ENCODE assay signal across 21 mouse cellular contexts in genomic region chr9:95242628-95243195, GRCm38 (mm10).
DNase-seq lines count a peak whose midpoint lies in the region; ATAC-seq and TF ChIP-seq lines count a peak whose summit lies in the region.
"Had no signal": no experiment of that assay in that cellular context is flagged by ENCODE, and none has a peak within 500 bp of the region (broad histone marks: within the 10 kb centered on the region; RNA-seq: fewer than 3 reads in every experiment).

No protein-coding gene starts in this region.

- 57% methylated on average over 2 of the region's 2 CpGs for WGBS in cerebellum, adult 2 months

- peak; percentile 56 for ATAC-seq in cerebellum, adult (ENCODE audit: insufficient number of reproducible peaks, low FRiP score, low TSS enrichment)
- ATAC-seq: forebrain, embryonic 16.5 days; intestine, embryonic 16.5 days had no signal

- H3K4me3 ChIP-seq in cerebellum, adult 2 months (replicated peaks; ENCODE audit: insufficient read depth, low read depth, low read length), result no peak overlapping the region
- H3K4me3 ChIP-seq: embryonic facial prominence, embryonic 10.5 days; erythroblast, embryonic 14.5 days; forebrain, embryonic 10.5 days; heart, embryonic 10.5 days had no signal

- H3K27ac ChIP-seq in cerebellum, adult 2 months (ENCODE audit: insufficient read depth, low read length), result no peak overlapping the region
- H3K27ac ChIP-seq: embryonic facial prominence, embryonic 10.5 days; forebrain, embryonic 10.5 days; heart, embryonic 10.5 days; hindbrain, embryonic 14.5 days had no signal

- H3K27me3 ChIP-seq in cerebellum, adult 2 months (ENCODE audit: control insufficient read depth, insufficient read depth, low read length), result no peaks in the 10 kb centered on the region

- peaks cover 8% of the 10 kb centered on the region for H3K4me1 ChIP-seq in cerebellum, adult 2 months (ENCODE audit: control insufficient read depth, insufficient read depth, low read length)
- H3K4me1 ChIP-seq: embryonic facial prominence, embryonic 10.5 days; forebrain, embryonic 10.5 days; heart, embryonic 10.5 days had no signal

- no peak for TF ChIP-seq CTCF in cerebellum, adult 2 months (IDR thresholded peaks at IDR 0.05; ENCODE audit: borderline replicate concordance, insufficient read depth, low read depth, low read length)

- no peak for TF ChIP-seq POLR2A in cerebellum, adult 2 months (IDR thresholded peaks at IDR 0.05; ENCODE audit: borderline replicate concordance, insufficient read depth, low read length)

- no peak for DNase-seq in cerebellum, postnatal 4 days (ENCODE audit: low spot score in 2 of 2)
- DNase-seq in brain, adult 2 months (ENCODE audit: low read depth, low spot score), result peak; percentile 66
- DNase-seq in cerebellum, adult 2 months, result peak; percentile 31 to 63
- DNase-seq in cerebellum, postnatal 10 days, result peak; percentile 71 to 72
- no peak for DNase-seq in kidney, postnatal 36 days
- no peak for DNase-seq in thymus, postnatal 36 days
- DNase-seq in kidney, adult 8-10 months, result no peak
- DNase-seq: adrenal gland, postnatal 10 days; B cell, adult 2 months; gastrocnemius, postnatal 14 days; heart, postnatal 10 days; heart, postnatal 4 days; kidney, adult 2 months had no signal

Comparison
In these comparisons a context has a peak if more than half of its experiments do, and no peak if none do; other contexts are left out.
1. DNase-seq: peak in brain, adult 2 months (single experiment), cerebellum, adult 2 months (2 of 2) and cerebellum, postnatal 10 days (2 of 2); none in cerebellum, postnatal 4 days (0 of 2), kidney, postnatal 36 days (0 of 2), thymus, postnatal 36 days (0 of 2) and kidney, adult 8-10 months (0 of 2).